Mouse (Mus musculus): ENCODE results near the gene Tnfrsf9. TPM values are rescaled to one million over a fixed set of nuclear protein-coding genes. Genes with fewer than 3 reads are reported as not detected.

Tnfrsf9 gene
- polyA plus RNA-seq, 1 experiment from 2014 or later, result 1.1 TPM

GRCm38 (mm10) chr4:150917336-150918027, 3.1 kb downstream of the Tnfrsf9 start:
- Histone ChIP-seq H3K4me2 (replicated peaks; ENCODE audit: low read depth, low read length) (no peak overlapping the region), H3K27me3 (replicated peaks; ENCODE audit: insufficient read depth, low read length) (no peaks in the 10 kb centered on the region), H3K9ac (replicated peaks; ENCODE audit: low read depth) (no peak overlapping the region), H3K27ac (ENCODE audit: low read length) (0 out of 2 replicates have a peak overlapping the region, but pooled peaks have one; percentile 5), H3K9me3 (ENCODE audit: low read length) (no peaks in the 10 kb centered on the region), H3K4me1 (ENCODE audit: insufficient read depth, low read depth, low read length) (peaks cover 5% of the 10 kb centered on the region; the same call in 1 of the 2 replicates), H3K4me3 (ENCODE audit: low read depth, low read length) (no peak overlapping the region), H3K36me3 (ENCODE audit: insufficient read depth, low read length) (no peaks in the 10 kb centered on the region)
- 61% methylated on average over 8 of the region's 8 CpGs for WGBS
- ATAC-seq, result no peak
- peak; percentile 35 for DNase-seq (ENCODE audit: low spot score)
- no peak for TF ChIP-seq CTCF (IDR thresholded peaks at IDR 0.05)
- peak; percentile 58 for TF ChIP-seq EP300 (IDR thresholded peaks at IDR 0.05)

- Histone ChIP-seq H3K4me1 (ENCODE audit: insufficient read depth, low read depth, low read length) (no peaks in the 10 kb centered on the region), H3K4me3 (ENCODE audit: low read depth, low read length) (no peak overlapping the region), H3K27ac (ENCODE audit: low read length) (no peak overlapping the region), H3K27me3 (replicated peaks; ENCODE audit: insufficient read depth, low read length) (no peaks in the 10 kb centered on the region), H3K9me3 (ENCODE audit: low read length) (no peaks in the 10 kb centered on the region), H3K4me2 (replicated peaks; ENCODE audit: low read depth, low read length) (no peak overlapping the region), H3K36me3 (ENCODE audit: insufficient read depth, low read length) (no peaks in the 10 kb centered on the region), H3K9ac (replicated peaks; ENCODE audit: low read depth) (no peak overlapping the region)
- DNase-seq (ENCODE audit: low spot score), result no peak
- TF ChIP-seq EP300 (IDR thresholded peaks at IDR 0.05), result no peak
- TF ChIP-seq CTCF (IDR thresholded peaks at IDR 0.05), result no peak
- 77% methylated on average over 8 of the region's 8 CpGs for WGBS
- ATAC-seq, result no peak
Observed at GRCm38 (mm10) chr4:150921206-150921605, 6.8 kb downstream of the Tnfrsf9 start.

GRCm38 (mm10) chr4:150924308-150924707, 9.9 kb downstream of the Tnfrsf9 start:
- Histone ChIP-seq H3K36me3 (ENCODE audit: insufficient read depth, low read length) (no peaks in the 10 kb centered on the region), H3K27ac (ENCODE audit: low read length) (no peak overlapping the region), H3K27me3 (replicated peaks; ENCODE audit: insufficient read depth, low read length) (no peaks in the 10 kb centered on the region), H3K4me2 (replicated peaks; ENCODE audit: low read depth, low read length) (no peak overlapping the region), H3K4me1 (ENCODE audit: insufficient read depth, low read depth, low read length) (no peaks in the 10 kb centered on the region), H3K9me3 (ENCODE audit: low read length) (no peaks in the 10 kb centered on the region), H3K4me3 (ENCODE audit: low read depth, low read length) (no peak overlapping the region), H3K9ac (replicated peaks; ENCODE audit: low read depth) (no peak overlapping the region)
- 73% methylated on average over 13 of the region's 13 CpGs for WGBS
- no peak for TF ChIP-seq CTCF (IDR thresholded peaks at IDR 0.05)
- no peak for TF ChIP-seq EP300 (IDR thresholded peaks at IDR 0.05)
- ATAC-seq (no peak), DNase-seq (ENCODE audit: low spot score) (no peak)

- no peaks in the 10 kb centered on the region for H3K9me3 ChIP-seq (ENCODE audit: low read length)
- H3K4me3 ChIP-seq (ENCODE audit: low read depth, low read length), result no peak overlapping the region
- no peaks in the 10 kb centered on the region for H3K4me1 ChIP-seq (ENCODE audit: insufficient read depth, low read depth, low read length)
- no peaks in the 10 kb centered on the region for H3K27me3 ChIP-seq (replicated peaks; ENCODE audit: insufficient read depth, low read length)
- TF ChIP-seq EP300 (IDR thresholded peaks at IDR 0.05) (no peak), CTCF (IDR thresholded peaks at IDR 0.05) (no peak)
- ATAC-seq (no peak), DNase-seq (ENCODE audit: low spot score) (no peak)
- WGBS, result 69% methylated on average over 6 of the region's 6 CpGs
- H3K36me3 ChIP-seq (ENCODE audit: insufficient read depth, low read length), result no peaks in the 10 kb centered on the region
- H3K27ac ChIP-seq (ENCODE audit: low read length), result no peak overlapping the region
- H3K9ac ChIP-seq (replicated peaks; ENCODE audit: low read depth), result no peak overlapping the region
- no peak overlapping the region for H3K4me2 ChIP-seq (replicated peaks; ENCODE audit: low read depth, low read length)
Observed at GRCm38 (mm10) chr4:150924936-150925335, 10.6 kb downstream of the Tnfrsf9 start.

GRCm38 (mm10) chr4:150925923-150926322, 11.6 kb downstream of the Tnfrsf9 start:
- DNase-seq (ENCODE audit: low spot score) (no peak), ATAC-seq (no peak)
- TF ChIP-seq EP300 (IDR thresholded peaks at IDR 0.05) (no peak), CTCF (IDR thresholded peaks at IDR 0.05) (peak; percentile 61)
- Histone ChIP-seq H3K9me3 (ENCODE audit: low read length) (no peaks in the 10 kb centered on the region), H3K36me3 (ENCODE audit: insufficient read depth, low read length) (no peaks in the 10 kb centered on the region), H3K4me2 (replicated peaks; ENCODE audit: low read depth, low read length) (no peak overlapping the region), H3K27ac (ENCODE audit: low read length) (no peak overlapping the region), H3K27me3 (replicated peaks; ENCODE audit: insufficient read depth, low read length) (no peaks in the 10 kb centered on the region), H3K9ac (replicated peaks; ENCODE audit: low read depth) (no peak overlapping the region), H3K4me3 (ENCODE audit: low read depth, low read length) (no peak overlapping the region), H3K4me1 (ENCODE audit: insufficient read depth, low read depth, low read length) (no peaks in the 10 kb centered on the region)
- 50% methylated on average over 5 of the region's 5 CpGs for WGBS

GRCm38 (mm10) chr4:150926924-150927705, 12.8 kb downstream of the Tnfrsf9 start:
- H3K9ac ChIP-seq (replicated peaks; ENCODE audit: low read depth), result no peak overlapping the region
- no peaks in the 10 kb centered on the region for H3K4me1 ChIP-seq (ENCODE audit: insufficient read depth, low read depth, low read length)
- no peak overlapping the region for H3K4me3 ChIP-seq (ENCODE audit: low read depth, low read length)
- H3K4me2 ChIP-seq (replicated peaks; ENCODE audit: low read depth, low read length), result no peak overlapping the region
- WGBS, result 43% methylated on average over 13 of the region's 14 CpGs
- TF ChIP-seq EP300 (IDR thresholded peaks at IDR 0.05) (no peak), CTCF (IDR thresholded peaks at IDR 0.05) (no peak)
- no peaks in the 10 kb centered on the region for H3K36me3 ChIP-seq (ENCODE audit: insufficient read depth, low read length)
- H3K9me3 ChIP-seq (ENCODE audit: low read length), result no peaks in the 10 kb centered on the region
- DNase-seq (ENCODE audit: low spot score), result no peak
- no peaks in the 10 kb centered on the region for H3K27me3 ChIP-seq (replicated peaks; ENCODE audit: insufficient read depth, low read length)
- H3K27ac ChIP-seq (ENCODE audit: low read length), result no peak overlapping the region
- ATAC-seq, result no peak
